Mouse (Mus musculus): Measurements from ENCODE around the gene Plac9b. TPM values are rescaled to one million over a fixed set of nuclear protein-coding genes. Genes with fewer than 3 reads are reported as not detected.
"Not testable (repeated sequence)": the region's sequence is repeated elsewhere in the genome, so short reads cannot be mapped to it uniquely, and the experiment has no call there.

The Plac9b gene
- polyA plus RNA-seq, 1 experiment from 2014 or later, result 61.1 TPM

DNA sequence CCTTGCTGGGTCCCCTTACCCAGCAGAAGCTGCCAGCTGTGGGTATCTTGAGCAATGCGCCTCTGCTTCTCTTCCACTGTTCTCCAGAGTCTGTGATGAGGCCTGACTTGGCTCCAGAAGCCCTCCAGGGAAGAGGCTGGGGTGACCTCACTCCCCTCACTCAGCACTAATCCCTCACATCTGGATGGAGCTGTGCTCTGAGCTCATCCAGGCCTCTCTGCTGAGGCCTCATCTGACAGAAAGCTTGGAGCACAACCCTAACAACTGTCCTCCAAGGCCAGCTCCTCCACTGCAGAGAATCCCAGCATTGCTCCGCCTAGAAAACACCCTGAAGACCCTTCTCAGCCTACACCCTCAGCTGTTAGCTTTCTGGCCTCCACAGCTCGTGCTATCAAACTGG, 8.3 kb downstream of the Plac9b start:
- not testable (repeated sequence) for H3K36me3 ChIP-seq (ENCODE audit: control insufficient read depth, insufficient read depth, low read length); H3K4me1 ChIP-seq (ENCODE audit: control insufficient read depth, insufficient read depth, low read length); H3K27ac ChIP-seq (ENCODE audit: low read length); H3K9ac ChIP-seq (ENCODE audit: low read length); H3K4me3 ChIP-seq (replicated peaks; ENCODE audit: low read length); H3K9me3 ChIP-seq (replicated peaks; ENCODE audit: control insufficient read depth, low read length); H3K4me2 ChIP-seq (ENCODE audit: low read depth, low read length); H3K27me3 ChIP-seq (ENCODE audit: control insufficient read depth, insufficient read depth, low read length)
- no CpG with 5 or more reads among the region's 3 CpGs for WGBS
- peak; percentile 84 for ATAC-seq (ENCODE audit: insufficient read depth, low FRiP score)

DNA sequence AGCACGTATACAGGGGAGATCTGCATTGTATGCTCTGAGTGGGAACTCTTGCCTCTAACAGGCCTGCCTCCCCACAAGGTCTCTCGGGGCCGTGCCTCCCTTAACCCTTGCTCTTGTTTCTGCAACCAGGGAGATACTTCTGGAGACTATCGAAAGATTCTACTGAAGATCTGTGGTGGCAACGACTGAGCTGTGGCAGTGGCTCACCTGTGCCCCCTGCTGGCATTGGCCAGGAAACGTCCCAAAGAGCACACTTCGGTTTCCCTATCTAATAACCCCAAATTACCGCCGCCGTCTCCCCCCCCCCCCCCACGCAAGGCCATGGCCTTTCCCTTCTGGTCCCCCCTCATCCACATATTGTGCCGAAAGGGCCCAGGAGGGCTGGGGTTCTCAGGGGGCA, 17.0 kb downstream of the Plac9b start:
- WGBS, result no CpG with 5 or more reads among the region's 12 CpGs
- not testable (repeated sequence) for ATAC-seq (ENCODE audit: insufficient read depth, low FRiP score); H3K27ac ChIP-seq (ENCODE audit: low read length); H3K4me3 ChIP-seq (replicated peaks; ENCODE audit: low read length); H3K36me3 ChIP-seq (ENCODE audit: control insufficient read depth, insufficient read depth, low read length); H3K4me1 ChIP-seq (ENCODE audit: control insufficient read depth, insufficient read depth, low read length); H3K4me2 ChIP-seq (ENCODE audit: low read depth, low read length); H3K9ac ChIP-seq (ENCODE audit: low read length); H3K9me3 ChIP-seq (replicated peaks; ENCODE audit: control insufficient read depth, low read length); H3K27me3 ChIP-seq (ENCODE audit: control insufficient read depth, insufficient read depth, low read length)

DNA sequence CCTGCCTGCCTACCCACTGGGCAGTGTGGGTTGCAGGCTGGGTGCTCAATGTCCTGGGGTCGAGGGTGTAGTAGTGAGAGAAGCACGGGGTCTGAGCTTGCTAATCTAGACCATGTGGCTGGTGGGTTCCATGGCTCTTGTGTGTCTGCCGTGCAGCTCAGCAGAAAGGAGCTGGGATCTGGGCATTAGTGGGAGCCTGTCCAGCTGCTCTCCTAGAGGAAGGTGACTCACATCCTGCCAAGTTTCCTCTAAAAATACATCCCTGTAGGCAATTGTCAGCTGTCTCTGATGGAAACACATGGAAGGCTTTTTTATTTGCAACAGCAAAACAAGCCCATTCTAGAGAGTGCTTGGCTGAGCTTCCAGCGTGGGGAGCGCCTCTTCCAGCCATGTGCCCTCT, 19.9 kb downstream of the Plac9b start:
- not testable (repeated sequence) for H3K4me1 ChIP-seq (ENCODE audit: control insufficient read depth, insufficient read depth, low read length); H3K4me3 ChIP-seq (replicated peaks; ENCODE audit: low read length); H3K9ac ChIP-seq (ENCODE audit: low read length); H3K9me3 ChIP-seq (replicated peaks; ENCODE audit: control insufficient read depth, low read length); H3K27ac ChIP-seq (ENCODE audit: low read length); H3K4me2 ChIP-seq (ENCODE audit: low read depth, low read length); ATAC-seq (ENCODE audit: insufficient read depth, low FRiP score); H3K36me3 ChIP-seq (ENCODE audit: control insufficient read depth, insufficient read depth, low read length); H3K27me3 ChIP-seq (ENCODE audit: control insufficient read depth, insufficient read depth, low read length)
- WGBS, result no CpG with 5 or more reads among the region's 5 CpGs

DNA sequence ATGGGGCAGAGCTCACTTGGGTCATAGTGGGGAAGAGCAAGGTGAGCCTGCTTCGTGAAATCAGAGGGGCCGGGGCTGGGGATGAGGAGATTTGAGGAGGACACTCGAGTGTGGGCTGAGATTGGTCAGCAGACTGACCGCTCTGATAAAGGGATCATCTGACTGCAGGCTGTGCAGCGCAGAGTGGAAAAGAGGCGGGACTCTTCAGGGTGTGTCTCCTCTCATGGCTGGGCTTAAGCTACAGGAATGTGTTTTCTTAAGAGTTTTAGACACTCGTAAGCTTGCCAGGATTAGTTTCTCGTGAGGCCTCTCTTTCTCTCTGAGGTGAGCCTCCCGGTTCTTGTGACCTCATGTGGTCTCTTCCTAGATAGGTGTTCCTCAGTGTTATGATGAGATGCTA, 21.1 kb downstream of the Plac9b start:
- WGBS, result no CpG with 5 or more reads among the region's 9 CpGs
- H3K36me3 ChIP-seq (ENCODE audit: control insufficient read depth, insufficient read depth, low read length); H3K4me2 ChIP-seq (ENCODE audit: low read depth, low read length); H3K27me3 ChIP-seq (ENCODE audit: control insufficient read depth, insufficient read depth, low read length); H3K9ac ChIP-seq (ENCODE audit: low read length); H3K27ac ChIP-seq (ENCODE audit: low read length); H3K4me3 ChIP-seq (replicated peaks; ENCODE audit: low read length); H3K4me1 ChIP-seq (ENCODE audit: control insufficient read depth, insufficient read depth, low read length); ATAC-seq (ENCODE audit: insufficient read depth, low FRiP score); H3K9me3 ChIP-seq (replicated peaks; ENCODE audit: control insufficient read depth, low read length): not testable (repeated sequence)

DNA sequence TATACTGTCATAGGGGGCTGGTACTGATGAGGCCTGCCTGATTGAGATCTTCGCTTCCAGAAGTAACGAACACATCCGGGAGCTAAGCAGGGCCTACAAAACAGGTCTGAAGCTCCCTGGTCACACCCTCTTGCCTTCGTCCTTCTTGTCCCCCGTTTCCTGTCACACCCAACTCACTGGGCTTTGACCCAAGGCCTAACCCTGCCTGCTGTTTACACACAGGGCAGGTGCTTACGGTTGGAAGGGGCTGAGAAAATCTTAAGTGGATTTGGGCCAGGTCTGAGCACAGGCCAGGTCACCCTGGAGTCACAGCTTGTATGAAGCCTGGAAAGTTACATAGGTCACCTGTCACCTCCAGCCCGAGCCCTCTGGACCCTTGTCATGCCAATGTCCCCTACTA, 26.2 kb downstream of the Plac9b start:
- H3K4me1 ChIP-seq (ENCODE audit: control insufficient read depth, insufficient read depth, low read length); H3K36me3 ChIP-seq (ENCODE audit: control insufficient read depth, insufficient read depth, low read length); H3K9ac ChIP-seq (ENCODE audit: low read length); H3K27ac ChIP-seq (ENCODE audit: low read length); ATAC-seq (ENCODE audit: insufficient read depth, low FRiP score); H3K4me3 ChIP-seq (replicated peaks; ENCODE audit: low read length); H3K9me3 ChIP-seq (replicated peaks; ENCODE audit: control insufficient read depth, low read length); H3K27me3 ChIP-seq (ENCODE audit: control insufficient read depth, insufficient read depth, low read length); H3K4me2 ChIP-seq (ENCODE audit: low read depth, low read length): not testable (repeated sequence)
- no CpG with 5 or more reads among the region's 7 CpGs for WGBS

DNA sequence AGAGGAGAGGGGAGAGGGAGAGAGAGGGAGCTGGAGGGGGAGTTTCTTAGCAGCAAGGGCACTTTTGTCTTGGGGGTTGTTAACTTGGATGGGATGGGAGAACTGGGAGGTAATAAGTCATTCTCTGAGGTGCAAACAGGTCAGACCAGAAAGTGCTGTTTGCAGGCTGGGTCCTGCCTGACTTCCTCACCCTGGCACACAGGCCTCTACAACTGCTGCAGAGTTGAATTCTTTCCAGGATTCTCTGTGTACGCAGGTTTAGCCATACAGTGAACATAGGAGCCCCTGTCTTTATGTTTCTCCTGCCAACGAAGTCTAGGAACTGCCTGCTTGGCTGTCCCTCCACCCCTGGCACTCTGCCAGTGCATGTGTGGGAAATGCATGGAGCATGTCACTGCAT, 35.2 kb downstream of the Plac9b start:
- H3K27ac ChIP-seq (ENCODE audit: low read length); H3K4me1 ChIP-seq (ENCODE audit: control insufficient read depth, insufficient read depth, low read length); H3K9ac ChIP-seq (ENCODE audit: low read length); H3K4me3 ChIP-seq (replicated peaks; ENCODE audit: low read length); H3K4me2 ChIP-seq (ENCODE audit: low read depth, low read length); H3K9me3 ChIP-seq (replicated peaks; ENCODE audit: control insufficient read depth, low read length); H3K36me3 ChIP-seq (ENCODE audit: control insufficient read depth, insufficient read depth, low read length); H3K27me3 ChIP-seq (ENCODE audit: control insufficient read depth, insufficient read depth, low read length): not testable (repeated sequence)
- WGBS, result no CpG with 5 or more reads among the region's 2 CpGs
- ATAC-seq (ENCODE audit: insufficient read depth, low FRiP score), result peak; percentile 79; the same call in 1 of the 2 replicates

DNA sequence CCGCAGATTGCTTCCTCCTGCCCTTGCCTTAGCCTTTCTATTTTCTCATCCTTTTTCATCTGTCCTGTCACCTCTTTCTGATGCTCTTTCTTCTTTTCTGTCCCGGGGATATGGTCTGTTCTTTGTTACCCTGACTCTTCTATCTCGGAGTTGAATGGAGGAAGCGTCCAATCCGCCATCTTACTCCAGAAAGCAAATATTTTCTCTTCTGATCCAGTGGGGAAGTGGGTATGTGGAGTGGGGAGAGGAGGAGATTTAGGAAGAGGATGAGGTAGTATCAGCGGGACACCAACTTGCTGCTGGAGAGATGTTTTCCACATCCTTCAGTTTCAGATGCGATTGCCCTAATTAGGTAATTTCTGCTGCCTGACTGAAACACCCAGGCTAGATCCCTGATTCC, 63.2 kb downstream of the Plac9b start:
- H3K4me2 ChIP-seq (ENCODE audit: low read depth, low read length); H3K4me1 ChIP-seq (ENCODE audit: control insufficient read depth, insufficient read depth, low read length); ATAC-seq (ENCODE audit: insufficient read depth, low FRiP score); H3K27ac ChIP-seq (ENCODE audit: low read length); H3K36me3 ChIP-seq (ENCODE audit: control insufficient read depth, insufficient read depth, low read length); H3K9ac ChIP-seq (ENCODE audit: low read length); H3K4me3 ChIP-seq (replicated peaks; ENCODE audit: low read length); H3K9me3 ChIP-seq (replicated peaks; ENCODE audit: control insufficient read depth, low read length); H3K27me3 ChIP-seq (ENCODE audit: control insufficient read depth, insufficient read depth, low read length): not testable (repeated sequence)
- WGBS, result no CpG with 5 or more reads among the region's 7 CpGs

DNA sequence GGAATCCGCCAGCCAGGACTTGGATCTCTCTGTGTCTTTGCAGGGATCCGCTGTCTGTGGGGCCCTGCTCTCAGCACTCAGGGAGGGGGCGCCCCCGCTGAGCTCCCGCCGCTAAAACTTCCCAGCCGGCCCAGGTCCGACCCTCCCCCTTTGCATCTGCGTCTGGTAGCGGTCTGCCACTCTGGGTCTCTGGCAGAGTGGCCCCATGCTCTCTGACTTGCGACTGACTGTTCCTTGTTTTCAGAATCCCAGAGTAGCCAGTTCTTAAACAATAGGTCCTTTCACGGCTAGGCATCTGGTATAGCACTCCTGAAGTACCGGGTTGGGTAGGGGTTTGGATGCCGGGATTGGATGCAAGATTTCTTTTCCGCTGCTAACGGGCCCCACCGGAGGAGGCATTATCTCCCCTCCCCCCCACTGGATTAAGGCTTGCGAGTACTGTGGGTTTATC, 63.7 kb downstream of the Plac9b start:
- not testable (repeated sequence) for H3K27ac ChIP-seq (ENCODE audit: low read length); H3K9me3 ChIP-seq (replicated peaks; ENCODE audit: control insufficient read depth, low read length); H3K4me3 ChIP-seq (replicated peaks; ENCODE audit: low read length); H3K36me3 ChIP-seq (ENCODE audit: control insufficient read depth, insufficient read depth, low read length); H3K4me1 ChIP-seq (ENCODE audit: control insufficient read depth, insufficient read depth, low read length); H3K4me2 ChIP-seq (ENCODE audit: low read depth, low read length); H3K27me3 ChIP-seq (ENCODE audit: control insufficient read depth, insufficient read depth, low read length); H3K9ac ChIP-seq (ENCODE audit: low read length)
- peak; percentile 68 for ATAC-seq (ENCODE audit: insufficient read depth, low FRiP score)
- WGBS, result no CpG with 5 or more reads among the region's 18 CpGs

DNA sequence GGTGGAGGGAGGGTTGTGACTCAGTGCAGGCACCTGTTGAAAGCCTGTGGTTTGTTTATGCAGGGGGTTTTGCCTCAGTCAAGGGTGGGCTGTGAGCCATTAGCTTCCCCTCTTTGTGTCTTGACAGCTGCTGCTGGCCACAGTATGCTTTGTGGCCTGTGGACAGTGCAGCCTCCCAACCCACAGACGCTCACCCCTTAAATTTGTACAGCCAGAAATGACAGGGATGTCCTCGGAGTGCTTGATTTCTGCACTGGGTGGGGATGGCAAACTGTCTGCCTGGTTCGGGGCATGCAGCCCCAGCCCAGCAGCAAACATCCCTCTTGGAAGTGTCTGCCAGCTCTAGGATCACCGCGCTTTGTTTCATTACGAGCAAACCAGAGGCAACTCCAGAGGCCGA, 64.1 kb downstream of the Plac9b start, which contains the start of gene Duxbl2:
TSS of gene Duxbl2 (plus strand) at position 200 of the 400 bp plus-strand sequence.
- not testable (repeated sequence) for H3K9me3 ChIP-seq (replicated peaks; ENCODE audit: control insufficient read depth, low read length); H3K27ac ChIP-seq (ENCODE audit: low read length); H3K4me1 ChIP-seq (ENCODE audit: control insufficient read depth, insufficient read depth, low read length); H3K27me3 ChIP-seq (ENCODE audit: control insufficient read depth, insufficient read depth, low read length); H3K9ac ChIP-seq (ENCODE audit: low read length); H3K36me3 ChIP-seq (ENCODE audit: control insufficient read depth, insufficient read depth, low read length); H3K4me2 ChIP-seq (ENCODE audit: low read depth, low read length); ATAC-seq (ENCODE audit: insufficient read depth, low FRiP score); H3K4me3 ChIP-seq (replicated peaks; ENCODE audit: low read length)
- WGBS, result no CpG with 5 or more reads among the region's 7 CpGs
